Mouse (Mus musculus) ES-E14 (cell line): ENCODE measurements around the gene Bco1. TPM values are rescaled to one million over a fixed set of nuclear protein-coding genes. Genes with fewer than 3 reads are reported as not detected.

Experiments
- DNase-seq: peaks from one replicate; pipeline ENCODE4 v3.0.0-alpha.2; 2013; ENCODE audit warnings: low read depth, low spot score
- H3K27ac ChIP-seq: 2 replicates; pipeline ENCODE4 v1.5.1; 2012; ENCODE audit warnings: low read depth, mild to moderate bottlenecking, low read length, moderate library complexity, mixed read lengths; ENCODE audit not compliant: poor library complexity, insufficient read depth, severe bottlenecking
- H3K36me3 ChIP-seq: 2 replicates; pipeline ENCODE4 v1.6.1; 2012; ENCODE audit warnings: mild to moderate bottlenecking, low read length, moderate library complexity, mixed read lengths; ENCODE audit not compliant: control insufficient read depth, poor library complexity, insufficient read depth, severe bottlenecking
- H3K4me1 ChIP-seq, 2 experiments: fragments of 150-350 bp in 1 of 2; sonication (generic) in 1 of 2; 2 replicates each; pipeline ENCODE4 v1.6.1; 2012; ENCODE audit warnings: low read length in 2 of 2, mild to moderate bottlenecking in 1 of 2, mixed read lengths in 1 of 2; ENCODE audit not compliant: control insufficient read depth in 2 of 2, insufficient read depth in 2 of 2, poor library complexity in 1 of 2
- H3K4me3 ChIP-seq, 2 experiments: fragments of 150-350 bp in 1 of 2; sonication (generic) in 1 of 2; 2 replicates each; pipeline ENCODE4 v1.5.1; 2012; ENCODE audit warnings: low read length in 2 of 2, low read depth in 1 of 2, mild to moderate bottlenecking in 1 of 2, mixed read lengths in 1 of 2; ENCODE audit not compliant: insufficient read depth in 1 of 2, poor library complexity in 1 of 2, severe bottlenecking in 1 of 2
- H3K9ac ChIP-seq: 2 replicates; pipeline ENCODE4 v1.6.1; 2012; ENCODE audit warnings: low read depth, mild to moderate bottlenecking, low read length, mixed read lengths; ENCODE audit not compliant: poor library complexity, insufficient read depth, severe bottlenecking
- H3K9me3 ChIP-seq: fragments of 150-350 bp; sonication (generic); 2 replicates; pipeline ENCODE4 v1.6.1; 2012; ENCODE audit warnings: low read depth, mild to moderate bottlenecking, low read length; ENCODE audit not compliant: control insufficient read depth, insufficient read depth
- CHD2 ChIP-seq: IDR thresholded peaks from 2 replicates; pipeline ENCODE4 v1.6.1; 2014; ENCODE audit warnings: mild to moderate bottlenecking, low read depth, low read length, inconsistent platforms
- HCFC1 ChIP-seq: IDR thresholded peaks from 2 replicates; pipeline ENCODE4 v1.6.1; 2012; ENCODE audit warnings: low read length, inconsistent platforms, borderline replicate concordance; ENCODE audit not compliant: insufficient read depth
- MAFK ChIP-seq: IDR thresholded peaks from 2 replicates; pipeline ENCODE4 v1.6.1; 2014; ENCODE audit warnings: mild to moderate bottlenecking, low read depth, low read length, inconsistent platforms; ENCODE audit not compliant: insufficient read depth
- ZC3H11A ChIP-seq: IDR thresholded peaks from 2 replicates; pipeline ENCODE4 v1.6.1; 2012; ENCODE audit warnings: low read depth, mild to moderate bottlenecking, inconsistent platforms, low read length, borderline replicate concordance
- ZNF384 ChIP-seq: IDR thresholded peaks from 2 replicates; pipeline ENCODE4 v1.6.1; 2012; ENCODE audit warnings: low read depth, low read length, inconsistent platforms
- in situ Hi-C, 2 experiments: fragments of 600-800 bp; cut with MboI; formaldehyde crosslinking; loops; one replicate each; pipeline ENCODE4 v1.15.1; 2025; ENCODE audit warnings: low sequenced_read_pairs in 2 of 2, inconsistent platforms in 1 of 2; ENCODE audit not compliant: unreplicated experiment in 2 of 2
- total RNA-seq: library from RNA; depleted of rRNA; stranded (reverse); fragments of 300-350 nt; gene quantifications from 2 replicates; pipeline ENCODE4 v1.2.3, GENCODE M21; 2012; rRNA removed

Bco1 gene
- 0.09 and 0.11 TPM in 2 replicates for total RNA-seq

DNA sequence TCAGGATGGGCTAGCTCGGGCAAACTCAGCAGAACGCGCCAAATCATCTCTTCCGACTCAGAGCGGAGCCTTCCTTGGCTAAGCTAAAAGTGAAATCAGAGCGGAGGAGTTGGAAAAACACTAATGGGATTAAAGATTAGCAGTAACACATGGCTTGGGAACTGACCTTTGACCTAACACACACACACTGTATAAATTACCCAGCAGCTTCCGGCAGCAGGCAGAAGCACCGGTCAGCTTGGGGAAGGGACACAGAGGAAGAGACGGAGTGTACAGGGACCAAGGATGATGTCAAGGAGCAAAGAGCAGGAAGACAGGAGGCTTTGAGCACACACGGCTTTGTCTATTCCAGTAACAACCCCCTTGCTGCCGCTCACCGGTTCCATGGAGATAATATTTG, at the start of gene Bco1:
Bco1 (plus strand) TSS at position 208 of the 400 bp plus-strand sequence.
- Histone ChIP-seq H3K27ac (no peak within 1 kb of the TSS), H3K9me3 (no peaks in the 10 kb centered on the region)
- TF ChIP-seq MAFK = no peak
- no peak for TF ChIP-seq HCFC1
- no peak for TF ChIP-seq ZC3H11A
- no peak for TF ChIP-seq ZNF384
- TF ChIP-seq CHD2 = no peak

DNA sequence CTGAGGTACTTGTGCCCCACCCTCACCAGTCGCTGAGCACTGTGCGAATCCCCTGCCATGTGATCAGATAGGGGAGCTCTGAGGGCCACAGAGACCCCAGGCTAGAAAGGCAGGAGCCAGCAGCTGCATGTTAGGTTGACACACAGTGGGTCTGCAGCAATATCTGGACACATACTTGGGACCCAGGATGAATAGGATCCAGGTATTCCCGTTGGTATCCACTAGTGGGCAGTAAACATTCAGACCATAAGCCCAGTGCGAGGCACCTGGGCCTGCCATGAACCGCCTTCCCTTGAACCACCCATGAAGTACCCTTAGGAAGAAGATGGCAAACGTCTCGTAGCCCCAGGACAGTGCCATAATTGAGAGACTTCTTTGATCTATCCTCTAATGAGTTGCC, 46.2 kb upstream of the Bco1 start:
- no peak overlapping the region for H3K4me3 ChIP-seq
- no peaks in the 10 kb centered on the region for H3K4me1 ChIP-seq
- TF ChIP-seq HCFC1 (no peak), ZNF384 (no peak), ZC3H11A (no peak), CHD2 (no peak), MAFK (no peak)
- no peaks in the 10 kb centered on the region for H3K36me3 ChIP-seq
- no peak overlapping the region for H3K27ac ChIP-seq
- no peak overlapping the region for H3K9ac ChIP-seq
- no peaks in the 10 kb centered on the region for H3K9me3 ChIP-seq
- in situ Hi-C loops = no loop called here
- DNase-seq = no peak

More for the DNA sequence above, at the start of gene Bco1:
- Histone ChIP-seq H3K36me3 (no peaks in the 10 kb centered on the region), H3K9ac (no peak within 1 kb of the TSS), H3K4me1 (no peaks in the 10 kb centered on the region), H3K4me3 (no peak within 1 kb of the TSS)
- DNase-seq = no peak
- in situ Hi-C loops = no loop called here

DNA sequence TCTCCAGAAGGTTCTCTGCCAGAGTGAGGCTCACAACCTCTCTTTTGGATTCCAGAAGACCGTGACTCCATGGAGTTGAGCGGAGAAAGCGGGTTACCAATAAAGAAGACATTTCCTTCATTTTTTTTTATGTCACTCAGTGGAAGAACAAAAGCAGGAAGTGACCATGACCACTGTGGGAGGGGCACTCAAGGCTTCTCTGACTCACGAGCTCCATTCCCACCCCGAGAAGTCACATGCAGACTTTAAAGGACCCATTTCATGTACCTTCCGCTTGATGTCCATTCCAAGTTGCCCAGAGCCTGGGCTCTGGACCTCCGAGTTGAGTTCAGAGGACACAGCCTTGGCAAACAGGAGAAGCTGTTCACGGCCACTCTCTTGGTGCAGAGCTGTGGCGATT, 44.9 kb upstream of the Bco1 start:
- no peak overlapping the region for H3K4me3 ChIP-seq
- H3K27ac ChIP-seq = no peak overlapping the region
- in situ Hi-C loops = no loop called here
- no peaks in the 10 kb centered on the region for H3K4me1 ChIP-seq
- H3K9me3 ChIP-seq = no peaks in the 10 kb centered on the region
- DNase-seq = no peak
- TF ChIP-seq ZNF384 = no peak
- no peak for TF ChIP-seq HCFC1
- no peak for TF ChIP-seq MAFK
- no peak for TF ChIP-seq ZC3H11A
- TF ChIP-seq CHD2 = no peak
- no peaks in the 10 kb centered on the region for H3K36me3 ChIP-seq
- H3K9ac ChIP-seq = no peak overlapping the region

DNA sequence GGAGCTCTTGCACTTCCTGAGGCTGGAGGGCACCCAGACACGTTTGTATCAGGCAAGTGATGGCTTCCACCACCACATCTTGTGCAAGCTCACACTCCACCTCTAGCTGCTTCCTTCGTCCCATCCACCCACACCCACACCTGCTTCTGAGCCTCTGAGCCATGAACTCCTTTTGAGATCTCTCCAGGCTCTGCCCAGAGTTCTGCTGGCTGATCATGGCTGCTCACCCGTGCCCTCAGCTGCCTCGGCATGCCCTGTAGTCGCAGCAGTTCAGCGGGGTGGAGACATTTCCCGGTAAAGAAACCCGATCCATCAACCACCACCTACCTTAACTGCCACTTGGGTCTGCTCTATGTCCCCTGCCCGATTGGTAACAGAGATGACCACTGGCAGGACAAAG, 44.3 kb upstream of the Bco1 start:
- no peak for DNase-seq
- H3K27ac ChIP-seq = no peak overlapping the region
- in situ Hi-C loops = no loop called here
- no peak overlapping the region for H3K4me3 ChIP-seq
- H3K4me1 ChIP-seq = no peaks in the 10 kb centered on the region
- TF ChIP-seq CHD2 (no peak), ZNF384 (no peak), HCFC1 (no peak), MAFK (no peak)
- H3K36me3 ChIP-seq = no peaks in the 10 kb centered on the region
- H3K9ac ChIP-seq = no peak overlapping the region
- no peaks in the 10 kb centered on the region for H3K9me3 ChIP-seq

DNA sequence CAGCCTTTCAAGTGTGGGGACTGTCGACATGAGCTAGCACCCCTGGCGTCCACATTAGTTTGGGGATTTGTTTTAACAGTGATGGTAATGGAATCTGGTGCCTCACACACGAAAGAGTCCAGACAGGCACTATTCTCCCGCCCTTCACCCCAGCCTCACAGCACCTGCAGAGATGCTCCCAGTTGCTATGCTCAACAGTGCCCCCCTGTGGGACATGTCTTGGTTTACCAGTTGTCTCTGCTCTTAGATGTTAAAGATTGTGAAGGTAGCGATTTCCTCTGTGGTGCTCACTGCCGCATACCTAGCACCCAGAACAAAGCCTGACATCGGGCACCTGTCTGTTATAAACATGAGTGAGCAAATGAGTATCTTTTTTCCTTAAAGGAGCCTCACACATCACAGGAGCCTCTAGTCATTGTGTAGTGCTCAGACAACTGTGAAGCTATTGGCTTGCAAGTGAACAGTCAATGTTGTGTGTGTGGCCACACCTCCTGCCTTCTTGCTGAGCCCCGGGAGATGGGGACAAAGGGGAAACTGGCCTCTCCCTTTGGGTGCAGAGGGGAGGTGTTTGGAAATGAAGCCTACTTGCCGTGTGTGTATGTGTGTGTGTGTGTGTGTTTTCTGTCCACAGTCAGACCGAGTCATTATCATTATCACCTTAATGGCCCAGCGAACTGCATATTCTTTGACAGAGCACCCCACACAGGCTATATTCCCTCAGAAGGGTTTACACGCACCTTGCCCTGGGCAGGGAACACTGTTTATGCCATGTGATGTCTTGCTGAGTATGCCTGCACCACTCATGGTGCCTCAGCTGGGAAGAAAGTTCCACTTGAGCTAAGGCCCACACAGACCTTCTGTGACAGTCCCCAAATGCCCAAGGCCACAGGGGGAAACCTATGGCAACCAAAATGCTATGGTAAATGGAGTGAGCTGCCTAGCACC, 42.2 kb upstream of the Bco1 start:
- peak; percentile 71 for DNase-seq
- no peak for TF ChIP-seq HCFC1
- TF ChIP-seq CHD2 = no peak
- no peak; the same call in 1 of the 2 replicates for TF ChIP-seq ZC3H11A
- TF ChIP-seq ZNF384 = no peak
- no peak for TF ChIP-seq MAFK
- in situ Hi-C loops = no loop called here
- no peak overlapping the region for H3K9ac ChIP-seq
- no peaks in the 10 kb centered on the region for H3K9me3 ChIP-seq
- H3K36me3 ChIP-seq = no peaks in the 10 kb centered on the region
- no peak overlapping the region for H3K27ac ChIP-seq
- no peaks in the 10 kb centered on the region for H3K4me1 ChIP-seq
- H3K4me3 ChIP-seq = no peak overlapping the region
